Mouse (Mus musculus) testis, adult 2 months (tissue): Measurements from ENCODE around the gene Sorcs2.

Experiments used
- CTCF ChIP-seq: fragments of 200-500 bp; IDR thresholded peaks from 2 replicates; pipeline ENCODE4 v1.5.1; 2012; ENCODE audit warnings: low read depth, mild to moderate bottlenecking, inconsistent platforms, low read length, moderate library complexity; ENCODE audit not compliant: control insufficient read depth, insufficient read depth, insufficient replicate concordance
- POLR2A ChIP-seq: fragments of 200-500 bp; IDR thresholded peaks from 2 replicates; pipeline ENCODE4 v1.6.1; 2012; ENCODE audit warnings: low read depth, mild to moderate bottlenecking, inconsistent platforms, low read length, moderate library complexity; ENCODE audit not compliant: control insufficient read depth

DNA sequence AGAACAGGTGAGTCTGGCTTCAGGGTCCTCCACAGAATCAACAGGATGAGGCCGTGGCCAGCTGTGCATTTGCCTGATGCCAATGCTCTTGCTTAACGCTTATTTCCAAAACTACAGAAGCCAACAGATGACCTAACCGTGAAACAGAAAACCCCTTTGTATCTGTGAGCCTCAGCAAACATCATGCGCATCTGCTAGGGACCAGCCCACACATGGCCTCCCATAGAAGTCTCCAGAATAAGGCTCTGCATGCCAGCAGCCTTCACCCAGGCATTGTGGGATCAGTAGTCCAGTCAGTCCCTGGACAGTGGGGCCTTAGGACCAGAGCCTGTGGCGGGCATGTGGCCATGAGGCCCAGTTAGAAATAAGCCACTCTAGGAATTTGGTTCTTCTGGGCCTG lies 194.5 kb downstream of the Sorcs2 start:
- TF ChIP-seq CTCF (no peak), POLR2A (no peak)
